Mouse (Mus musculus) stomach, postnatal 0 days (tissue): Measurements from ENCODE around the gene Grhpr. TPM values are rescaled to one million over a fixed set of nuclear protein-coding genes. Genes with fewer than 3 reads are reported as not detected.
A peak's percentile ranks its signal among the peaks of the same experiment; 100 is the strongest.

Source experiments
- ATAC-seq: fragments of 200-750 bp; cut with Nextera tagmentation; 2 replicates; pipeline ENCODE4 v1.8.0; 2017; ENCODE audit not compliant: low FRiP score, low TSS enrichment
- DNase-seq: peaks from one replicate; pipeline ENCODE4 v3.0.0-alpha.2; 2016; ENCODE audit warnings: low spot score
- H3K27ac ChIP-seq: fragments of 300-500 bp; sonication (generic); replicated peaks from 2 replicates; pipeline ENCODE4 v1.5.1; 2014; ENCODE audit warnings: mild to moderate bottlenecking, control low read depth
- H3K27me3 ChIP-seq: fragments of 300-500 bp; sonication (generic); 2 replicates; pipeline ENCODE4 v1.6.1; 2014; ENCODE audit warnings: low read length; ENCODE audit not compliant: control insufficient read depth, insufficient read depth
- H3K36me3 ChIP-seq: fragments of 300-500 bp; sonication (generic); 2 replicates; pipeline ENCODE4 v1.6.1; 2014; ENCODE audit warnings: low read length, mixed read lengths; ENCODE audit not compliant: control insufficient read depth, insufficient read depth
- H3K4me1 ChIP-seq: fragments of 300-500 bp; sonication (generic); replicated peaks from 2 replicates; pipeline ENCODE4 v1.6.1; 2014; ENCODE audit warnings: antibody characterized with exemption; ENCODE audit not compliant: control insufficient read depth, insufficient read depth
- H3K4me2 ChIP-seq: fragments of 300-500 bp; sonication (generic); replicated peaks from 2 replicates; pipeline ENCODE4 v1.6.1; 2014; ENCODE audit warnings: low read depth, mild to moderate bottlenecking, control low read depth, moderate library complexity
- H3K4me3 ChIP-seq: fragments of 300-500 bp; sonication (generic); 2 replicates; pipeline ENCODE4 v1.5.1; 2014; ENCODE audit warnings: low read depth, low read length, control low read depth
- H3K9ac ChIP-seq: fragments of 300-500 bp; sonication (generic); 2 replicates; pipeline ENCODE4 v1.6.1; 2014; ENCODE audit warnings: mild to moderate bottlenecking, low read length, control low read depth, mixed read lengths
- H3K9me3 ChIP-seq: fragments of 300-500 bp; sonication (generic); 2 replicates; pipeline ENCODE4 v1.6.1; 2016; ENCODE audit warnings: low read length; ENCODE audit not compliant: control insufficient read depth
- CTCF ChIP-seq: IDR thresholded peaks from 2 replicates; pipeline ENCODE4 v1.5.1; 2016; ENCODE audit warnings: antibody characterized with exemption, low read depth, mild to moderate bottlenecking, moderate library complexity
- EP300 ChIP-seq: optimal IDR thresholded peaks from 2 replicates; pipeline ENCODE3; 2016; ENCODE audit warnings: antibody characterized with exemption
- WGBS: fragments of 180-500 bp; shearing (Covaris S2); extraction: QIAGEN DNeasy Blood & Tissue Kit; methylation state at CpG from one replicate; pipeline ENCODE4 v1.1.7; 2014; 5-methylcytosine and 5-hydroxymethylcytosine counted together
- polyA plus RNA-seq: library from polyadenylated mRNA; unstranded; fragments of >200 nt; fragmentation: Nextera tagmentation; extraction: Ambion mirVana; gene quantifications from 2 replicates; pipeline ENCODE4 v1.2.1, GENCODE M21; 2015

The Grhpr gene
- polyA plus RNA-seq, 1 experiment from 2014 or later: 57.3 TPM

DNA sequence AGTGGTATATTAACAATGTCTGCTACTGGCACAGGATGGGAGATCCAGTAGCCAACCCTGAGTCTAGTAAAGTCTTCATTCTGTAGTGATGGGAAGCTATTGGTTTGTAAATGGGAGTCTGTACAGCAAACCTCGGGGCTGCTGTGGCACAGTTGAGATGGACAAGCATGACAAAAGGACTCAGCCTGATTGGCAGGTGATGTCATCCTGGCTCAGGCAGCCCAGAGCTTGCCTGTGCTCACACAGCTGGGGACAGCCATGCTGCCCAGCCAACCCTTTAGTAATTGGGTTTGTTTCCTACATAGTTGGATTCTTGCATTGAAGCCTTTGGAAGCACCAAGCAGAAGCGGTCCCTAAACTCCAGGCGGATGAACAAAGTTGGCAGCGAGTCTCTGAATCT, 45.3 kb downstream of the Grhpr start:
- H3K4me3 ChIP-seq: no peak overlapping the region
- DNase-seq (no peak), ATAC-seq (no peak)
- no peak overlapping the region for H3K4me2 ChIP-seq
- no peaks in the 10 kb centered on the region for H3K9me3 ChIP-seq
- no peak overlapping the region for H3K27ac ChIP-seq
- H3K36me3 ChIP-seq: peaks cover 6% of the 10 kb centered on the region; the same call in 1 of the 2 replicates
- no peak overlapping the region for H3K9ac ChIP-seq
- 96% methylated on average over 4 of the region's 4 CpGs for WGBS
- TF ChIP-seq EP300: no peak
- TF ChIP-seq CTCF: no peak
- no peaks in the 10 kb centered on the region for H3K27me3 ChIP-seq
- no peaks in the 10 kb centered on the region for H3K4me1 ChIP-seq

DNA sequence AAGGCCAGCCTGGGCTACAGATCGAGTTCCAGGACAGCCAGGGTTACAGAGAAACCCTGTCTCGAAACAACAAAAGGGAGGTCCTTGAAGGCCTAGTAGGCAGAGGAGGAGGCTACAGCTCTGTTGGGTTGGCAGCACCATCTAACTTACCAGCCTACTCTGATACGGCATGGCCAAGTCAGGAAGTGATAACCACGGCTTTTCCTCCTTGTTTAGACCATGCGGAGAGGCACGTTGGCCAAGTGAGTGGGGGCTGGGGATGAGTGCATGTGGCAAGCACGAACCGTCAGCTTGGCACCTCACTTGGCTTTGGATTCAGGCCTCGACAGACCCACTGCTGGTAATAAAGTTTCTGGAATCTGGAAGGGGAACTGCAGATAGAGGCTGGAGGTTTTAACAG, 51.4 kb downstream of the Grhpr start:
- TF ChIP-seq CTCF: no peak
- no peak for TF ChIP-seq EP300
- DNase-seq (no peak), ATAC-seq (no peak)

DNA sequence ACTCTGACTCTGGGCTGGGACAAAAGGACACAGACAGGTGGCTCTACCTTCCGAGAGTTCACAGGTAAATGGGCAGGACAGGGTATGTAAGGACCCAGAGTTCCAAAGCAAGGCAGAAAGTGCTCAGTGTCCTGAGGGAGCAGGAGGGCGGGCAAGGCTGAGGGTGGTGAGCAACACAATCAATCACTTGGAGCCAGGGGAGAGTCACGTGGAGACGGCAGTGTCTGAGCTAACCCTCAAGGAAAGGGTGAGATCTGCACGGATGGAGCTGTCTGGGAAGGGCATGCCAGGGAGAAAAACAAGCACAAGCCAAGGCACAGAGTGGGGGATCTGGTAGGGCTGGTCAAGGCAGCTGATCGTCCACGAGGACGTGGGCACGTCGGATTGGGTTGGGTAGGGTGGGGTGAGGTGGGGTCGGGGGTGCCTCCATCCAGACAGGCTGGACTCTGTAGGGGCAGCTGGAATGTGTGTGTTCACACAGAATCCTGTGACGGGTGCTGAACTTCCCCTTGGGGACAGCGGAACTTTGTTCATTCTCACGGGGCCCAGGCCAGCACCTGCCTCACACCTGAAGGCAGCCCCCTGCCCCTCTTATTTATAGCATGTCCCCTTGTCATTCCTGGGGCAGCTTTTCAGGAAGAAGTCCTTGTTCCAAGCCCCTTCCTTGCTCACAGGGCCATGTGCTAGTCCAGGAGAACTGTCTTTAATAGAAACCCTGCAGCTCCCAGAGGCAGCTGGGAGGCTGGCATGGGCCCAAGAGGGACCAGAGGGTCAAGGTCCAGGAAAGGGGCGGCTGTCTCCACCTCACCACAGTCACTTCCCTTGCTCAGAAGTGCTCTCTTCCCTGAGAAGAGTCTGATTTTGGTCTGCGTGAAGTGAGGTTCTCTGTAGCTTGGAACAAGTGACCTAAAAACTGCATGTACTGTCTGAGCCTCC, 53.8 kb downstream of the Grhpr start:
- Histone ChIP-seq H3K4me2 (no peak overlapping the region), H3K27me3 (no peaks in the 10 kb centered on the region), H3K9ac (no peak overlapping the region), H3K4me1 (no peaks in the 10 kb centered on the region; the same call in 1 of the 2 replicates), H3K4me3 (no peak overlapping the region), H3K27ac (no peak overlapping the region), H3K36me3 (peaks cover 3% of the 10 kb centered on the region; the same call in 1 of the 2 replicates), H3K9me3 (no peaks in the 10 kb centered on the region)
- peak; percentile 69 for DNase-seq
- 0 out of 2 replicates have a peak, but pooled peaks have one; percentile 14 for ATAC-seq
- TF ChIP-seq EP300 (no peak), CTCF (no peak)
- 47% methylated on average over 16 of the region's 16 CpGs for WGBS

More for the DNA sequence above, 51.4 kb downstream of the Grhpr start:
- Histone ChIP-seq H3K4me2 (no peak overlapping the region), H3K9ac (no peak overlapping the region), H3K27me3 (no peaks in the 10 kb centered on the region), H3K9me3 (no peaks in the 10 kb centered on the region), H3K36me3 (peaks cover 3% of the 10 kb centered on the region; the same call in 1 of the 2 replicates), H3K27ac (no peak overlapping the region), H3K4me3 (no peak overlapping the region), H3K4me1 (no peaks in the 10 kb centered on the region; the same call in 1 of the 2 replicates)
- WGBS: 91% methylated on average over 9 of the region's 9 CpGs

DNA sequence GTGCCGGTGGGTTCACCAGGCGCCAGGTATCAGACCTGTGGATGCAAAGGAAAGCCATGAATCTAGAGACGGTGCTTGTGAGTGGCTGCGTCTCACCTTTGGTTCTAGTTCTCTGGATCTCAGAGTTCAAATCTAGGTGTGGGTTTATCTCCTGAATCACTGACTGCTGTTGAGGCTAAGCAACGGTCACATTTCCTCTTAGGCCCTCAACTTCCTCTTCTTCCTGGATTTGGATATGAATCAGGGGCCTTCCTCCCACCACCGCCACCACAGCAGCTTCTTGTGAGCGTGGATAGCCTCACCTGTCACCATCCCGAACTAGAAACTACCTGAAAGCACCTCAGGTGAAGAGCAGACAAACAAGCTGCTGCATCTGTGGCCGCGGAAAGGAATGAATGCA, 54.9 kb downstream of the Grhpr start:
- no peaks in the 10 kb centered on the region; the same call in 1 of the 2 replicates for H3K4me1 ChIP-seq
- DNase-seq: no peak
- TF ChIP-seq CTCF (no peak), EP300 (no peak)
- peaks cover 3% of the 10 kb centered on the region; the same call in 1 of the 2 replicates for H3K36me3 ChIP-seq
- H3K9ac ChIP-seq: no peak overlapping the region
- 90% methylated on average over 10 of the region's 10 CpGs for WGBS
- H3K4me3 ChIP-seq: no peak overlapping the region
- H3K27me3 ChIP-seq: no peaks in the 10 kb centered on the region
- no peak for ATAC-seq
- no peaks in the 10 kb centered on the region for H3K9me3 ChIP-seq
- no peak overlapping the region for H3K4me2 ChIP-seq
- H3K27ac ChIP-seq: no peak overlapping the region

DNA sequence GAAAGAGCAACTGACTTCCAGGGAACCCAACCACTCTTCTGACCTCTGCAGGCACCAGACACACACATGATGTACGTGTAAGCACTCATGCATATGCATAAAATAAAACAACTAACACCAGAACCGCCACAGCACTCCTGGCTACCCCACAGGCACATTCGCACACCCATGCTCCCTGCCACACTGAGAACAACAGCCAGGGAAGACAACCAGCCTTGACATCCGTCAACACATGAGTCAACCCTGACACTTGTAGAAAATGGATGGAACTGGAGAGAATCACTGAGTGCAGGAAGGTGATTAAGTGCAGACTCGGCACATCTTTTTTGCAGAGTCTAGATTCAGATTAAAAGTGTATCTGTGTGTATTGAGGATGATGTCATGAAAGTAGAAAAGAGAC, 55.4 kb downstream of the Grhpr start:
- H3K4me1 ChIP-seq: no peaks in the 10 kb centered on the region; the same call in 1 of the 2 replicates
- H3K27me3 ChIP-seq: no peaks in the 10 kb centered on the region
- H3K27ac ChIP-seq: no peak overlapping the region
- DNase-seq: no peak
- H3K9me3 ChIP-seq: no peaks in the 10 kb centered on the region
- ATAC-seq: no peak
- no peak overlapping the region for H3K4me2 ChIP-seq
- H3K4me3 ChIP-seq: no peak overlapping the region
- no peak overlapping the region for H3K9ac ChIP-seq
- TF ChIP-seq CTCF (no peak), EP300 (no peak)
- H3K36me3 ChIP-seq: peaks cover 2% of the 10 kb centered on the region; the same call in 1 of the 2 replicates
- 78% methylated on average over 5 of the region's 5 CpGs for WGBS
